Mouse (Mus musculus): ENCODE measurements around the gene Ccdc27. TPM values are rescaled to one million over a fixed set of nuclear protein-coding genes. Genes with fewer than 3 reads are reported as not detected.
A peak's percentile ranks its signal among the peaks of the same experiment; 100 is the strongest.

The Ccdc27 gene
- polyA plus RNA-seq, 1 experiment from 2014 or later: not detected

GRCm38 (mm10) chr4:154064827-154065773 lies 22.6 kb upstream of the Ccdc27 start:
- no peak overlapping the region for H3K4me3 ChIP-seq
- 50% methylated on average over 14 of the region's 14 CpGs for WGBS
- no peaks in the 10 kb centered on the region for H3K36me3 ChIP-seq
- H3K9ac ChIP-seq: no peak overlapping the region
- no peaks in the 10 kb centered on the region for H3K4me1 ChIP-seq
- H3K27ac ChIP-seq (replicated peaks): no peak overlapping the region
- no peaks in the 10 kb centered on the region for H3K9me3 ChIP-seq
- H3K27me3 ChIP-seq (replicated peaks): peaks cover 59% of the 10 kb centered on the region
- H3K4me2 ChIP-seq: no peak overlapping the region
- ATAC-seq (ENCODE audit: extremely low read depth, insufficient number of reproducible peaks, low FRiP score, low TSS enrichment): no peak

- WGBS: 39% methylated on average over 4 of the region's 4 CpGs
- Histone ChIP-seq H3K9me3 (no peaks in the 10 kb centered on the region), H3K4me3 (no peak overlapping the region), H3K27me3 (replicated peaks) (peaks cover 48% of the 10 kb centered on the region), H3K4me2 (no peak overlapping the region), H3K36me3 (no peaks in the 10 kb centered on the region), H3K27ac (replicated peaks) (no peak overlapping the region), H3K4me1 (no peaks in the 10 kb centered on the region), H3K9ac (no peak overlapping the region)
- no peak for ATAC-seq (ENCODE audit: extremely low read depth, insufficient number of reproducible peaks, low FRiP score, low TSS enrichment)
These were observed 15.2 kb upstream of the Ccdc27 start for GRCm38 (mm10) chr4:154057696-154058095.

DNA sequence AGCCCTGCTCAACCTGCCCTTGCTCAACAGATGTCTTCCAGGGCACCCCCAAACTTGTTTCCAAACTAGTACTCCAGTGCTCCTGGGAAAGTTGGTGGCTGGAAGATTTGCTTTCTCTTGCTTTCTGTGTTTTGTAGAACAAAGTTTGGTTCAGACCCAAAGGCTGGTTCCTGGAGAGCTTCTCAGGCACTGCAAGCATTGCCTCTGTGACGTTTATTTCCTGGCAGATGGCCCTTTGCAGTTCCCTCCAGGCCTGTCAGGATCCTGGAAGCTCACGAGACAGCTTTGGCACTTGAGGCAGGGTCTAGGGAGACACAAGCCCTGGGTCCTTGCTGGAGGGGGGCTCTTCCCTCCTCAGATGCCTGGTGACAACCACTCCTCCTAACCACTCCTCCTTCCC lies 14.2 kb upstream of the Ccdc27 start:
- H3K27ac ChIP-seq (replicated peaks): no peak overlapping the region
- ATAC-seq (ENCODE audit: extremely low read depth, insufficient number of reproducible peaks, low FRiP score, low TSS enrichment): no peak

GRCm38 (mm10) chr4:154056046-154056445 lies 13.6 kb upstream of the Ccdc27 start:
- Histone ChIP-seq H3K4me3 (no peak overlapping the region), H3K27ac (replicated peaks) (no peak overlapping the region), H3K9ac (no peak overlapping the region), H3K27me3 (replicated peaks) (peaks cover 38% of the 10 kb centered on the region), H3K36me3 (no peaks in the 10 kb centered on the region), H3K4me1 (no peaks in the 10 kb centered on the region), H3K9me3 (no peaks in the 10 kb centered on the region), H3K4me2 (no peak overlapping the region)
- ATAC-seq (ENCODE audit: extremely low read depth, insufficient number of reproducible peaks, low FRiP score, low TSS enrichment): no peak
- 59% methylated on average over 2 of the region's 2 CpGs for WGBS

More for the DNA sequence above, 14.2 kb upstream of the Ccdc27 start:
- no peak overlapping the region for H3K4me3 ChIP-seq
- no peak overlapping the region for H3K4me2 ChIP-seq
- no peaks in the 10 kb centered on the region for H3K4me1 ChIP-seq
- no peak overlapping the region for H3K9ac ChIP-seq
- H3K9me3 ChIP-seq: no peaks in the 10 kb centered on the region
- peaks cover 44% of the 10 kb centered on the region for H3K27me3 ChIP-seq (replicated peaks)
- WGBS: 39% methylated on average over 2 of the region's 2 CpGs
- H3K36me3 ChIP-seq: no peaks in the 10 kb centered on the region

DNA sequence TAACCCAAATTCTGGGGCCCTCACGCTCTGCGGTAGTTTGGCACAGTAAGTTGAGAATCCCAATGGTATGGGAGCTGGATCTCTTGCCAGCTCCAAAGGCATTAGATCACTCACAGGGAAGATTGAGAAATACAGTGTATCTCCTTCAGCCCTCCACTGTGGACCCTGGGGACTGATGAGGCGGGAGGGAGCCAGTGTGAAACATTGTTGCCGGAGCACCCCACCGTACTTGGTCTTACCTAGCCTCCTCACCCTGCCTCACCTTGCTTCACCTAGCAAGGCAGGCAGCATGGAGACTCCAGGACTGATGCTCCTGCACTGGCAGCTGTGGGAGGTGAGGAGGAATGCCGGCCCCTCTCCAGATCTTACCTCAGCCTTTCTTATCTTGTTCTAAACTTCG lies 13.0 kb upstream of the Ccdc27 start:
- Histone ChIP-seq H3K27me3 (replicated peaks) (peaks cover 38% of the 10 kb centered on the region), H3K36me3 (no peaks in the 10 kb centered on the region), H3K9me3 (no peaks in the 10 kb centered on the region), H3K9ac (no peak overlapping the region), H3K4me1 (no peaks in the 10 kb centered on the region), H3K27ac (replicated peaks) (no peak overlapping the region), H3K4me2 (no peak overlapping the region), H3K4me3 (no peak overlapping the region)
- WGBS: 64% methylated on average over 7 of the region's 7 CpGs
- no peak for ATAC-seq (ENCODE audit: extremely low read depth, insufficient number of reproducible peaks, low FRiP score, low TSS enrichment)

- Histone ChIP-seq H3K4me3 (no peak overlapping the region), H3K4me2 (no peak overlapping the region), H3K4me1 (no peaks in the 10 kb centered on the region), H3K36me3 (no peaks in the 10 kb centered on the region), H3K9me3 (no peaks in the 10 kb centered on the region), H3K9ac (no peak overlapping the region), H3K27ac (replicated peaks) (no peak overlapping the region), H3K27me3 (replicated peaks) (peaks cover 23% of the 10 kb centered on the region; the same call in 1 of the 2 replicates)
- no peak for ATAC-seq (ENCODE audit: extremely low read depth, insufficient number of reproducible peaks, low FRiP score, low TSS enrichment)
- WGBS: 40% methylated on average over 4 of the region's 4 CpGs
These were observed 10.6 kb upstream of the Ccdc27 start for GRCm38 (mm10) chr4:154053065-154053464.

DNA sequence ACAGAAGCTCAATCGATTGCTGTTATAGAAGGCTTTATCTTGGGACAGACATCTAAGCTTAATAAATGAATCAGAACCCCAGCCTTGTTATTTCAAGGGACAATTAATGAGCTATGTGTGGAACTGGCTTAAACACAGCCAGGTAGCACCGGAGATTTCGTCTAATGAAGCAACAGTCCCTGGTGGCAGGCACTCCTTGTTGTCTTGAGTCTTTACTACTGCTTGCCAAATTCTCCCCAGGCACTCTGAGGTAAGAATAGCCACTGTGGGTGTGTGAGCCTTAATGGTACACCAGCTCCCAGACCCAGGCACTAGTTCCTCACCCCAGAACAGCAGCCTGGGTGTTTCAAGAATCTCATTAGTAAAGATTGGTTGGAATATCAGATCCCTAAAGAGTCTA lies 8.9 kb upstream of the Ccdc27 start:
- no peak for ATAC-seq (ENCODE audit: extremely low read depth, insufficient number of reproducible peaks, low FRiP score, low TSS enrichment)
- WGBS: 83% methylated on average over 3 of the region's 3 CpGs
- H3K9ac ChIP-seq: no peak overlapping the region
- no peak overlapping the region for H3K27ac ChIP-seq (replicated peaks)
- H3K27me3 ChIP-seq (replicated peaks): peaks cover 17% of the 10 kb centered on the region; the same call in 1 of the 2 replicates
- no peak overlapping the region for H3K4me3 ChIP-seq
- no peak overlapping the region for H3K4me2 ChIP-seq
- H3K9me3 ChIP-seq: no peaks in the 10 kb centered on the region
- H3K4me1 ChIP-seq: no peaks in the 10 kb centered on the region
- no peaks in the 10 kb centered on the region for H3K36me3 ChIP-seq

- WGBS: 56% methylated on average over 5 of the region's 5 CpGs
- ATAC-seq (ENCODE audit: extremely low read depth, insufficient number of reproducible peaks, low FRiP score, low TSS enrichment): no peak
- Histone ChIP-seq H3K36me3 (no peaks in the 10 kb centered on the region), H3K4me3 (no peak overlapping the region), H3K9me3 (no peaks in the 10 kb centered on the region), H3K4me2 (no peak overlapping the region), H3K4me1 (no peaks in the 10 kb centered on the region), H3K27ac (replicated peaks) (no peak overlapping the region), H3K9ac (no peak overlapping the region), H3K27me3 (replicated peaks) (peaks cover 21% of the 10 kb centered on the region)
These were observed 3.4 kb upstream of the Ccdc27 start for GRCm38 (mm10) chr4:154045837-154046236.

DNA sequence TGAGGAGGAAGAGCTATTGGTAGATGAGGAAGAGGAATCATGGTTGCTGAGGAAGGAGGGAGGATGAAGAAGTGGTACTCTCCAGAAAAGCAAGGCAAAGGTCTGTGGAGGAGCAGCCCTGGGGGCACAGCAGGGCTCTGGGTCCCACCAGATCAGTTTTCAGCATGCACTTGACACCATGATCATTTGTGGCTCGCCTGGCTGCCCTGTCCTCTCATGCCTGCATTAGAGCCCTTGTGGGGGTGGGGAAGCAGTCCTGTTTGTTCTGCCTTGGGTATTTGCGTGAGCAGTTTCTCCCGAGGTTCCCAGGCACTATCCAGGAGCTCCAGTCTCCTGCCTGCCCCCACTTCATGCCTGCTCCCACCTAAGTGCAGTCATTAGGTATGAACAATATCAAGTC lies 5.4 kb downstream of the Ccdc27 start:
- Histone ChIP-seq H3K9me3 (no peaks in the 10 kb centered on the region), H3K27me3 (replicated peaks) (peaks cover 49% of the 10 kb centered on the region), H3K4me1 (no peaks in the 10 kb centered on the region), H3K36me3 (no peaks in the 10 kb centered on the region), H3K4me3 (no peak overlapping the region), H3K4me2 (no peak overlapping the region), H3K9ac (no peak overlapping the region), H3K27ac (replicated peaks) (no peak overlapping the region)
- no peak for ATAC-seq (ENCODE audit: extremely low read depth, insufficient number of reproducible peaks, low FRiP score, low TSS enrichment)
- 39% methylated on average over 3 of the region's 3 CpGs for WGBS

DNA sequence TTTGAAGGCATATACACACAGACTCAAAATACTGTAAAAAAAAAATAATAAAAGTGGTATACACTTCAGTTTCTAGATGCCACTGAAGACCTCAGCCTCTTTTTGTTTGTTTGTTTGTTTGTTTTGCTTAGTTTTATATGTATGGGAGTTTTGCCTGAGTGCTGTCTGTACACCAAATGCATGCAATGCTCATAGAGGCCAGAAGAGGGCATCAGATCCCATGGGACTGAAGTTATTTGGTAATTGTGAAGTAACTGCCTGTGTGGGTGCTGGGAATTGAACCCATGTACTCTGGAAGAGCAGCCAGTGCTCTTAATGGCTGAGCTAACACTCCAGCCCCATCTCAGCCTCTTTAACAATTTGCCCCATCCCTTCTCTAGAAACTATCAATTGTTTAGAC lies 13.8 kb downstream of the Ccdc27 start:
- Histone ChIP-seq H3K4me1 (peaks cover 30% of the 10 kb centered on the region), H3K4me3 (no peak overlapping the region), H3K36me3 (no peaks in the 10 kb centered on the region), H3K9me3 (no peaks in the 10 kb centered on the region), H3K4me2 (no peak overlapping the region), H3K9ac (no peak overlapping the region), H3K27ac (replicated peaks) (no peak overlapping the region), H3K27me3 (replicated peaks) (peaks cover 13% of the 10 kb centered on the region)
- no peak for ATAC-seq (ENCODE audit: extremely low read depth, insufficient number of reproducible peaks, low FRiP score, low TSS enrichment)

GRCm38 (mm10) chr4:154028066-154028465 lies 14.4 kb downstream of the Ccdc27 start:
- WGBS: 75% methylated on average over 7 of the region's 7 CpGs
- H3K4me1 ChIP-seq: peaks cover 36% of the 10 kb centered on the region
- ATAC-seq (ENCODE audit: extremely low read depth, insufficient number of reproducible peaks, low FRiP score, low TSS enrichment): no peak
- no peaks in the 10 kb centered on the region for H3K36me3 ChIP-seq
- H3K27me3 ChIP-seq (replicated peaks): peaks cover 13% of the 10 kb centered on the region; the same call in 1 of the 2 replicates
- no peak overlapping the region for H3K27ac ChIP-seq (replicated peaks)
- H3K4me3 ChIP-seq: no peak overlapping the region
- no peak overlapping the region for H3K4me2 ChIP-seq
- no peaks in the 10 kb centered on the region for H3K9me3 ChIP-seq
- no peak overlapping the region for H3K9ac ChIP-seq

GRCm38 (mm10) chr4:154026441-154026761 lies 16.1 kb downstream of the Ccdc27 start:
- 29% methylated on average over 2 of the region's 2 CpGs for WGBS
- ATAC-seq (ENCODE audit: extremely low read depth, insufficient number of reproducible peaks, low FRiP score, low TSS enrichment): no peak
- H3K4me2 ChIP-seq: peak overlapping the region; percentile 86
- H3K36me3 ChIP-seq: peaks cover 13% of the 10 kb centered on the region
- peaks cover 13% of the 10 kb centered on the region; the same call in 1 of the 2 replicates for H3K27me3 ChIP-seq (replicated peaks)
- H3K27ac ChIP-seq (replicated peaks): peak overlapping the region; percentile 81; the same call in 1 of the 2 replicates
- H3K4me1 ChIP-seq: peaks cover 50% of the 10 kb centered on the region
- H3K9me3 ChIP-seq: no peaks in the 10 kb centered on the region
- H3K4me3 ChIP-seq: peak overlapping the region; percentile 63
- H3K9ac ChIP-seq: peak overlapping the region; percentile 78
